Mouse (Mus musculus): ENCODE results near the gene Catsper3. TPM values are rescaled to one million over a fixed set of nuclear protein-coding genes. Genes with fewer than 3 reads are reported as not detected.

The Catsper3 gene
- polyA plus RNA-seq, 2 experiments = 0.18 TPM; not detected in 1

DNA sequence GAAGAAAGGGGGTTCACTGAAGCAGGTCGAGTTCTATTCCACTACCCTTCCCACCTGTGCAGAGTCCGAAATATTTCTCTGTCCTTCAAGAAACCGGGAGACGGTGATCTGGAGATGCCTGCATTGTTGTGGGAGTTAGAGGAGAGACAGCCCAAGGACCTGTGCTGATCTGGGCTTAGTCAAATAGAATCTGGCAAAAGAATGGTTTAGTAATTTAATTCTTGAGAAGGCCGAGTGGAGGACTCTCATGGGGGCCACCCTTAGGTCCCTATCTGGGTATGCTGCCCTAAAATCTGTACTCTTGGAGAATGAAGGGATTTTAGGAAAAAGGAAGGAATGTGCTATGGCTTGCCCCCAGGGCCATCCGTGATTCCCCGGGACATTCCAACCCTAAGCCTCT is 49.6 kb downstream of the Catsper3 start:
- peaks cover 4% of the 10 kb centered on the region; the same call in 1 of the 2 replicates for H3K36me3 ChIP-seq (ENCODE audit: control insufficient read depth, insufficient read depth, low read length)
- peak overlapping the region; percentile 47 for H3K4me3 ChIP-seq (replicated peaks; ENCODE audit: low read length)
- TF ChIP-seq POLR2A (IDR thresholded peaks at IDR 0.05; ENCODE audit: borderline replicate concordance, extremely low read depth, insufficient read depth, insufficient read length) = no peak
- H3K4me1 ChIP-seq (ENCODE audit: control insufficient read depth, insufficient read depth, low read length) = peaks cover 10% of the 10 kb centered on the region
- H3K9ac ChIP-seq (ENCODE audit: low read depth, low read length, severe bottlenecking) = peak overlapping the region; percentile 77
- H3K4me2 ChIP-seq (replicated peaks; ENCODE audit: low read depth, low read length, severe bottlenecking) = peak overlapping the region; percentile 66
- H3K27ac ChIP-seq (replicated peaks; ENCODE audit: low read depth, low read length) = 0 out of 2 replicates have a peak overlapping the region, but pooled peaks have one; percentile 46
- ATAC-seq (ENCODE audit: low FRiP score, low read depth) = no peak
- peaks cover 85% of the 10 kb centered on the region for H3K27me3 ChIP-seq (ENCODE audit: control insufficient read depth, insufficient read depth, low read length)
- 13% methylated on average over 7 of the region's 7 CpGs for WGBS
- H3K9me3 ChIP-seq (ENCODE audit: control insufficient read depth, low read length) = no peaks in the 10 kb centered on the region
- DNase-seq (ENCODE audit: low spot score) = no peak

DNA sequence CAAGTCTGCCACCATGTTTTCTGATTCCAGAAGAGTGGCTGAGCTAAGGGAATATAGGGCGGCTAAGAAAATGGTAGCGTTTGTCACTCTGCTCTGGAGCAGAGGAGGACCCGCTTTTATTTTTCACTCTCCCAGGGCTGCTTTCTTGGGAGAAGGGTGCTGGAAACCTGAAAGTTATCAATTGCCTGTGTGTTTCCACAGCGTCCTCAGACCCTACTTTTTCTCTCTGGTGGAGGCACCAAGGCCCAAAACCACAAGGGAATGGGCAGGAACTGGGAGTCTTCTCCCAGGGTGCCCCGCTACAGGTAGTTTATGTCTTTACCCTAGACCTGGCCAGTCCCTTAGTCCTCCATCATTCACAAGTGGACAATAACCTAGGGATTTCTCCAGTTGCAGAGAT is 50.3 kb downstream of the Catsper3 start:
- TF ChIP-seq POLR2A (IDR thresholded peaks at IDR 0.05; ENCODE audit: borderline replicate concordance, extremely low read depth, insufficient read depth, insufficient read length) = no peak
- Histone ChIP-seq H3K27ac (replicated peaks; ENCODE audit: low read depth, low read length) (peak overlapping the region; percentile 26; the same call in 1 of the 2 replicates), H3K27me3 (ENCODE audit: control insufficient read depth, insufficient read depth, low read length) (peaks cover 87% of the 10 kb centered on the region), H3K4me2 (replicated peaks; ENCODE audit: low read depth, low read length, severe bottlenecking) (peak overlapping the region; percentile 66), H3K9me3 (ENCODE audit: control insufficient read depth, low read length) (no peaks in the 10 kb centered on the region), H3K4me3 (replicated peaks; ENCODE audit: low read length) (peak overlapping the region; percentile 47), H3K36me3 (ENCODE audit: control insufficient read depth, insufficient read depth, low read length) (no peaks in the 10 kb centered on the region), H3K4me1 (ENCODE audit: control insufficient read depth, insufficient read depth, low read length) (peaks cover 10% of the 10 kb centered on the region), H3K9ac (ENCODE audit: low read depth, low read length, severe bottlenecking) (peak overlapping the region; percentile 77)
- WGBS = 18% methylated on average over 5 of the region's 5 CpGs
- DNase-seq (ENCODE audit: low spot score) (no peak), ATAC-seq (ENCODE audit: low FRiP score, low read depth) (no peak)

GRCm38 (mm10) chr13:55835548-55836097 is 51.3 kb downstream of the Catsper3 start:
- H3K27ac ChIP-seq (replicated peaks; ENCODE audit: low read depth, low read length) = peak overlapping the region; percentile 81
- peak overlapping the region; percentile 77 for H3K9ac ChIP-seq (ENCODE audit: low read depth, low read length, severe bottlenecking)
- peak overlapping the region; percentile 66 for H3K4me2 ChIP-seq (replicated peaks; ENCODE audit: low read depth, low read length, severe bottlenecking)
- peaks cover 87% of the 10 kb centered on the region for H3K27me3 ChIP-seq (ENCODE audit: control insufficient read depth, insufficient read depth, low read length)
- no peaks in the 10 kb centered on the region for H3K9me3 ChIP-seq (ENCODE audit: control insufficient read depth, low read length)
- no peaks in the 10 kb centered on the region for H3K36me3 ChIP-seq (ENCODE audit: control insufficient read depth, insufficient read depth, low read length)
- peaks cover 15% of the 10 kb centered on the region for H3K4me1 ChIP-seq (ENCODE audit: control insufficient read depth, insufficient read depth, low read length)
- DNase-seq (ENCODE audit: low spot score) (no peak), ATAC-seq (ENCODE audit: low FRiP score, low read depth) (no peak)
- 2% methylated on average over 32 of the region's 33 CpGs for WGBS
- TF ChIP-seq POLR2A (IDR thresholded peaks at IDR 0.05; ENCODE audit: borderline replicate concordance, extremely low read depth, insufficient read depth, insufficient read length) = no peak
- H3K4me3 ChIP-seq (replicated peaks; ENCODE audit: low read length) = peak overlapping the region; percentile 47

GRCm38 (mm10) chr13:55836142-55836625 is 51.8 kb downstream of the Catsper3 start, which contains the start of gene Pitx1:
Gene Pitx1 (minus strand): TSS chr13:55836192.
- Histone ChIP-seq H3K4me1 (ENCODE audit: control insufficient read depth, insufficient read depth, low read length) (peaks cover 17% of the 10 kb centered on the region), H3K4me3 (replicated peaks; ENCODE audit: low read length) (peak within 1 kb of the TSS; percentile 47), H3K36me3 (ENCODE audit: control insufficient read depth, insufficient read depth, low read length) (no peaks in the 10 kb centered on the region), H3K9me3 (ENCODE audit: control insufficient read depth, low read length) (no peaks in the 10 kb centered on the region), H3K4me2 (replicated peaks; ENCODE audit: low read depth, low read length, severe bottlenecking) (peak within 1 kb of the TSS; percentile 66), H3K9ac (ENCODE audit: low read depth, low read length, severe bottlenecking) (peak within 1 kb of the TSS; percentile 77), H3K27me3 (ENCODE audit: control insufficient read depth, insufficient read depth, low read length) (peaks cover 87% of the 10 kb centered on the region), H3K27ac (replicated peaks; ENCODE audit: low read depth, low read length) (peak within 1 kb of the TSS; percentile 81)
- DNase-seq (ENCODE audit: low spot score) (no peak), ATAC-seq (ENCODE audit: low FRiP score, low read depth) (no peak)
- WGBS = 2% methylated on average over 27 of the region's 36 CpGs
- no peak for TF ChIP-seq POLR2A (IDR thresholded peaks at IDR 0.05; ENCODE audit: borderline replicate concordance, extremely low read depth, insufficient read depth, insufficient read length)

DNA sequence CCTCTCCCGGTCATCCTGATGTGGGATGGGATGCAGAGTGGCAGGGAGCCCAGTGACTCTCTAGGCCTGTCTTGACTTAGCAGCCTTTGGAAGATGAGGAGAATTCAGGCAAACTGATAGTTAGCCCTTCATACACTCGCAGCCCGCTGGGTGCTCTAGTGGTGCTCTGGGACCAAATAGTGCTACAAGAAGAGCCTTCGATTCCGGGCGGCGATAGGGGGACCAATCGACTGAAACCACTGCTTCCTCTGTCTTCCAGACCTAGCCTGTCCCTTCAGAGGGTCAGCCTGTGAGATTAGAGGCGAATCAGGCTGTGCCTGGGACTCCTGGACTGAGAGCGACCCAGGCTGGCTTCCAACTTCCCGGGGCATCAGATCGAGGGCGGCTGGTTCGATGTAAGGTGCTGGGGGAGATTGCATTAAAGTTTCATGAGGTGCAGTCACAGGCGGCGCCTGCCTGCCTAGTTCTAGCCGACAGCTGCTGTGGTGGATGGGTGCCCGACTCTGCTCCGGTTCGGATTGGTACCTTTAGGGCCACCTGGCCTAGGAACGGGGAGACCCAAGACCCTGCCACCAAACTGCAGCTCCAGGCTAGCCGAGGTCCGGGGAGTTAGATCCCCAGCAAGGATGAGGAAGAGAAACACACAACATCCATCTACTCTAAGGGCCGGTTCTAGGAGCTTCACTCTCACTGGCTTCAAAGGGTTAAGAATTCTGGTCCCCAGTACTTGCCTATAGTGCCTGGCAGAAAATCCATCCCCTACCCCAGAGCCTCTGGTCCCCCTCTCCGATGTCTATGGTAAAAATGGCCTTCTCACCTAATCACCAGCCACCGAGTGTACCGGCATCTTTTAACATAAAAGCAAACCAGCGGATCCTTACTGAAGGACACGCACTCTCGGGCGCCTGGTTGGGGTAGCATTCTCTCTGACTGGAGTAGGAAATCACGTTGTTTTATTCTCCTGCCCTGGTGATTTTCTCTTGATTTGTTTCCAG is 52.7 kb downstream of the Catsper3 start:
- ATAC-seq (ENCODE audit: low FRiP score, low read depth) (no peak), DNase-seq (ENCODE audit: low spot score) (no peak)
- H3K4me1 ChIP-seq (ENCODE audit: control insufficient read depth, insufficient read depth, low read length) = peaks cover 17% of the 10 kb centered on the region; the same call in 1 of the 2 replicates
- peak overlapping the region; percentile 81 for H3K27ac ChIP-seq (replicated peaks; ENCODE audit: low read depth, low read length)
- H3K36me3 ChIP-seq (ENCODE audit: control insufficient read depth, insufficient read depth, low read length) = no peaks in the 10 kb centered on the region
- H3K27me3 ChIP-seq (ENCODE audit: control insufficient read depth, insufficient read depth, low read length) = peaks cover 84% of the 10 kb centered on the region
- peak overlapping the region; percentile 47 for H3K4me3 ChIP-seq (replicated peaks; ENCODE audit: low read length)
- H3K9ac ChIP-seq (ENCODE audit: low read depth, low read length, severe bottlenecking) = peak overlapping the region; percentile 77
- no peaks in the 10 kb centered on the region for H3K9me3 ChIP-seq (ENCODE audit: control insufficient read depth, low read length)
- H3K4me2 ChIP-seq (replicated peaks; ENCODE audit: low read depth, low read length, severe bottlenecking) = peak overlapping the region; percentile 66
- WGBS = 5% methylated on average over 32 of the region's 32 CpGs
- no peak for TF ChIP-seq POLR2A (IDR thresholded peaks at IDR 0.05; ENCODE audit: borderline replicate concordance, extremely low read depth, insufficient read depth, insufficient read length)

All from limb, embryonic 14.5 days (tissue).